Mouse (Mus musculus) C2C12 (cell line): ENCODE measurements at regions not wholly inside any gene's neighbourhood (a gene's known extent, or its start where the extent isn't known, plus 50 kb on each side); places are given as distances from the start of the nearest gene placed in this dataset.

Source experiments
- CEBPB ChIP-seq: IDR thresholded peaks from one replicate; pipeline ENCODE4 v1.6.1; 2011; ENCODE audit warnings: low read depth, mild to moderate bottlenecking, control low read depth, moderate library complexity
- CTCF ChIP-seq: IDR thresholded peaks from one replicate; pipeline ENCODE4 v1.5.1; 2011; ENCODE audit not compliant: control insufficient read depth, insufficient read depth, insufficient read length
- MAX ChIP-seq: IDR thresholded peaks from one replicate; pipeline ENCODE4 v1.6.1; 2011; ENCODE audit warnings: mild to moderate bottlenecking, control low read depth
- MYOD1 ChIP-seq: IDR thresholded peaks from one replicate; pipeline ENCODE4 v1.6.1; 2011; ENCODE audit warnings: low read depth; ENCODE audit not compliant: control insufficient read depth, insufficient read length

GRCm38 (mm10) chrX:11720517-11720916, 392.9 kb downstream of the H2al1j start:
- TF ChIP-seq MYOD1 (no peak), CTCF (no peak), CEBPB (no peak), MAX (no peak)
